Mouse (Mus musculus) intestine, embryonic 14.5 days (tissue): ENCODE results near the gene Sept9. TPM values are rescaled to one million over a fixed set of nuclear protein-coding genes. Genes with fewer than 3 reads are reported as not detected.

ENCODE experiments used
- ATAC-seq: fragments of 200-750 bp; cut with Nextera tagmentation; replicated peaks from 2 replicates; pipeline ENCODE4 v1.8.0; 2017; ENCODE audit warnings: low read depth, moderate number of reproducible peaks, moderate TSS enrichment, moderate library complexity; ENCODE audit not compliant: low FRiP score, low TSS enrichment
- DNase-seq: peaks from one replicate; pipeline ENCODE4 v3.0.0-alpha.2; 2018; ENCODE audit warnings: low spot score
- H3K27ac ChIP-seq: fragments of 300-500 bp; sonication (generic); 2 replicates; pipeline ENCODE4 v1.5.1; 2014; ENCODE audit warnings: low read depth, mild to moderate bottlenecking, control low read depth
- H3K27me3 ChIP-seq: fragments of 300-500 bp; sonication (generic); replicated peaks from 2 replicates; pipeline ENCODE4 v1.6.1; 2014; ENCODE audit warnings: low read length, control low read depth; ENCODE audit not compliant: control insufficient read depth, insufficient read depth
- H3K36me3 ChIP-seq: fragments of 300-500 bp; sonication (generic); 2 replicates; pipeline ENCODE4 v1.6.1; 2014; ENCODE audit warnings: low read length, control low read depth; ENCODE audit not compliant: control insufficient read depth, insufficient read depth
- H3K4me1 ChIP-seq: fragments of 300-500 bp; sonication (generic); replicated peaks from 2 replicates; pipeline ENCODE4 v1.6.1; 2014; ENCODE audit warnings: low read length, control low read depth, mixed read lengths; ENCODE audit not compliant: control insufficient read depth, insufficient read depth
- H3K4me2 ChIP-seq: fragments of 300-500 bp; sonication (generic); 2 replicates; pipeline ENCODE4 v1.6.1; 2014; ENCODE audit warnings: low read length
- H3K4me3 ChIP-seq: fragments of 300-500 bp; sonication (generic); 2 replicates; pipeline ENCODE4 v1.5.1; 2014; ENCODE audit warnings: low read depth, low read length, control low read depth, mixed read lengths
- H3K9ac ChIP-seq: fragments of 300-500 bp; sonication (generic); 2 replicates; pipeline ENCODE4 v1.6.1; 2014; ENCODE audit warnings: mild to moderate bottlenecking, low read length
- H3K9me3 ChIP-seq: fragments of 300-500 bp; sonication (generic); 2 replicates; pipeline ENCODE4 v1.6.1; 2016; ENCODE audit warnings: low read length, control low read depth; ENCODE audit not compliant: control insufficient read depth
- WGBS: fragments of 180-500 bp; shearing (Covaris S2); extraction: QIAGEN DNeasy Blood & Tissue Kit; methylation state at CpG from one replicate; pipeline ENCODE4 v1.1.7; 2014; 5-methylcytosine and 5-hydroxymethylcytosine counted together
- polyA plus RNA-seq: library from polyadenylated mRNA; unstranded; fragments of >200 nt; fragmentation: Nextera tagmentation; extraction: Ambion mirVana; gene quantifications from 2 replicates; pipeline ENCODE4 v1.2.1, GENCODE M21; 2014

Gene Sept9
- polyA plus RNA-seq, 1 experiment from 2014 or later = 143 TPM

- ATAC-seq (no peak), DNase-seq (no peak)
- H3K4me1 ChIP-seq = peaks cover 12% of the 10 kb centered on the region
- no peaks in the 10 kb centered on the region for H3K36me3 ChIP-seq
- H3K4me2 ChIP-seq = no peak overlapping the region
- WGBS = 90% methylated on average over 1 of the region's 1 CpGs
- no peaks in the 10 kb centered on the region for H3K9me3 ChIP-seq
- no peak overlapping the region for H3K4me3 ChIP-seq
- no peak overlapping the region for H3K27ac ChIP-seq
- no peaks in the 10 kb centered on the region for H3K27me3 ChIP-seq
- H3K9ac ChIP-seq = no peak overlapping the region
These were observed 57.8 kb downstream of the Sept9 start for GRCm38 (mm10) chr11:117257266-117257665.

GRCm38 (mm10) chr11:117257842-117258241 lies 58.4 kb downstream of the Sept9 start:
- ATAC-seq = no peak

GRCm38 (mm10) chr11:117259178-117259960 lies 59.9 kb downstream of the Sept9 start:
- H3K4me2 ChIP-seq = no peak overlapping the region
- ATAC-seq (no peak), DNase-seq (no peak)
- WGBS = 85% methylated on average over 9 of the region's 9 CpGs
- H3K27ac ChIP-seq = no peak overlapping the region
- H3K9ac ChIP-seq = no peak overlapping the region
- no peaks in the 10 kb centered on the region for H3K36me3 ChIP-seq
- peaks cover 8% of the 10 kb centered on the region; the same call in 1 of the 2 replicates for H3K4me1 ChIP-seq
- no peaks in the 10 kb centered on the region for H3K27me3 ChIP-seq
- H3K4me3 ChIP-seq = no peak overlapping the region
- no peaks in the 10 kb centered on the region for H3K9me3 ChIP-seq

More at GRCm38 (mm10) chr11:117257842-117258241, 58.4 kb downstream of the Sept9 start:
- H3K27me3 ChIP-seq = no peaks in the 10 kb centered on the region
- no peaks in the 10 kb centered on the region for H3K36me3 ChIP-seq
- no peaks in the 10 kb centered on the region for H3K9me3 ChIP-seq
- no peak for DNase-seq
- H3K4me3 ChIP-seq = no peak overlapping the region
- no peak overlapping the region for H3K27ac ChIP-seq
- no peak overlapping the region for H3K9ac ChIP-seq
- peaks cover 12% of the 10 kb centered on the region for H3K4me1 ChIP-seq
- H3K4me2 ChIP-seq = no peak overlapping the region

- H3K4me1 ChIP-seq = peaks cover 17% of the 10 kb centered on the region
- H3K36me3 ChIP-seq = no peaks in the 10 kb centered on the region
- H3K4me3 ChIP-seq = no peak overlapping the region
- ATAC-seq = no peak
- H3K27me3 ChIP-seq = no peaks in the 10 kb centered on the region
- 49% methylated on average over 9 of the region's 9 CpGs for WGBS
- no peak for DNase-seq
- no peak overlapping the region for H3K27ac ChIP-seq
- no peaks in the 10 kb centered on the region for H3K9me3 ChIP-seq
- no peak overlapping the region for H3K9ac ChIP-seq
- no peak overlapping the region for H3K4me2 ChIP-seq
These were observed 61.2 kb downstream of the Sept9 start for GRCm38 (mm10) chr11:117260631-117261030.

- H3K4me1 ChIP-seq = peaks cover 23% of the 10 kb centered on the region
- ATAC-seq (no peak), DNase-seq (no peak)
- H3K27me3 ChIP-seq = no peaks in the 10 kb centered on the region
- no peak overlapping the region for H3K4me2 ChIP-seq
- H3K9ac ChIP-seq = no peak overlapping the region
- 54% methylated on average over 9 of the region's 9 CpGs for WGBS
- no peaks in the 10 kb centered on the region for H3K36me3 ChIP-seq
- H3K9me3 ChIP-seq = no peaks in the 10 kb centered on the region
- H3K4me3 ChIP-seq = no peak overlapping the region
- H3K27ac ChIP-seq = no peak overlapping the region
These were observed 63.8 kb downstream of the Sept9 start for GRCm38 (mm10) chr11:117263096-117263808.

- Histone ChIP-seq H3K9me3 (no peaks in the 10 kb centered on the region), H3K27me3 (no peaks in the 10 kb centered on the region), H3K27ac (no peak overlapping the region), H3K4me2 (no peak overlapping the region), H3K9ac (no peak overlapping the region), H3K36me3 (no peaks in the 10 kb centered on the region), H3K4me3 (no peak overlapping the region), H3K4me1 (peaks cover 34% of the 10 kb centered on the region)
- DNase-seq (no peak), ATAC-seq (no peak)
- WGBS = 69% methylated on average over 13 of the region's 13 CpGs
These were observed 64.9 kb downstream of the Sept9 start for GRCm38 (mm10) chr11:117264162-117265021.

- H3K4me2 ChIP-seq = peak overlapping the region; percentile 70
- H3K27me3 ChIP-seq = no peaks in the 10 kb centered on the region
- peaks cover 41% of the 10 kb centered on the region for H3K4me1 ChIP-seq
- peak overlapping the region; percentile 75 for H3K4me3 ChIP-seq
- H3K27ac ChIP-seq = peak overlapping the region; percentile 91
- WGBS = 2% methylated on average over 18 of the region's 18 CpGs
- DNase-seq (no peak), ATAC-seq (peak; percentile 49)
- H3K9me3 ChIP-seq = no peaks in the 10 kb centered on the region
- H3K36me3 ChIP-seq = no peaks in the 10 kb centered on the region
- H3K9ac ChIP-seq = peak overlapping the region; percentile 74
These were observed 66.0 kb downstream of the Sept9 start for GRCm38 (mm10) chr11:117265270-117265980.
